Mouse (Mus musculus) Muller cell, postnatal 12 days (primary cell): ENCODE measurements at regions not wholly inside any gene's neighbourhood (a gene's known extent, or its start where the extent isn't known, plus 50 kb on each side); places are given as distances from the start of the nearest gene placed in this dataset.

Source experiments
- DNase-seq: peaks from one replicate; pipeline ENCODE4 v3.0.0-alpha.2; 2015; ENCODE audit errors: inconsistent ontology term

GRCm38 (mm10) chr12:68683897-68684296 is 475.1 kb downstream of the Rps29 start:
- DNase-seq: no peak

- peak; percentile 83 for DNase-seq
These were observed 475.8 kb downstream of the Rps29 start for GRCm38 (mm10) chr12:68683176-68683575.

GRCm38 (mm10) chr12:68680668-68681067 is 478.3 kb downstream of the Rps29 start:
- no peak for DNase-seq

- DNase-seq: peak; percentile 17
These were observed 482.8 kb downstream of the Rps29 start for GRCm38 (mm10) chr12:68676096-68676775.

GRCm38 (mm10) chr12:68672011-68672410 is 487.0 kb downstream of the Rps29 start:
- DNase-seq: peak; percentile 62

- DNase-seq: no peak
These were observed 512.9 kb downstream of the Rps29 start for GRCm38 (mm10) chr12:68645901-68646585.

GRCm38 (mm10) chr12:68643671-68644070 is 515.3 kb downstream of the Rps29 start:
- no peak for DNase-seq

GRCm38 (mm10) chr12:68632441-68632840 is 526.5 kb downstream of the Rps29 start:
- no peak for DNase-seq

GRCm38 (mm10) chr12:68618337-68618736 is 540.6 kb downstream of the Rps29 start:
- DNase-seq: no peak

GRCm38 (mm10) chr12:68605417-68606000 is 553.5 kb downstream of the Rps29 start:
- DNase-seq: no peak

- no peak for DNase-seq
These were observed 554.3 kb downstream of the Rps29 start for GRCm38 (mm10) chr12:68604524-68605299.

GRCm38 (mm10) chr12:68602682-68603081 is 556.3 kb downstream of the Rps29 start:
- peak; percentile 5 for DNase-seq

GRCm38 (mm10) chr12:68601366-68601765 is 557.6 kb downstream of the Rps29 start:
- DNase-seq: no peak

- no peak for DNase-seq
These were observed 559.0 kb downstream of the Rps29 start for GRCm38 (mm10) chr12:68599681-68600596.

GRCm38 (mm10) chr12:68599016-68599616 is 559.9 kb downstream of the Rps29 start:
- no peak for DNase-seq

GRCm38 (mm10) chr12:68585524-68585872 is 573.5 kb downstream of the Rps29 start:
- no peak for DNase-seq

GRCm38 (mm10) chr12:68584786-68585523 is 574.0 kb downstream of the Rps29 start:
- DNase-seq: no peak

GRCm38 (mm10) chr12:68579909-68580308 is 579.1 kb downstream of the Rps29 start:
- no peak for DNase-seq

- DNase-seq: no peak
These were observed 581.5 kb downstream of the Rps29 start for GRCm38 (mm10) chr12:68577453-68577852.

- DNase-seq: no peak
These were observed 582.1 kb downstream of the Rps29 start for GRCm38 (mm10) chr12:68576855-68577254.
